Mouse (Mus musculus): ENCODE data around the gene Abca7. TPM values are rescaled to one million over a fixed set of nuclear protein-coding genes. Genes with fewer than 3 reads are reported as not detected.

Gene Abca7
- total and polyA plus RNA-seq, 2 experiments from 2014 or later, result 2.3 to 19.1 TPM

GRCm38 (mm10) chr10:80048834-80049233, 52.5 kb downstream of the Abca7 start:
- no peaks in the 10 kb centered on the region for H3K4me1 ChIP-seq (ENCODE audit: insufficient read depth, low read length)
- H3K4me3 ChIP-seq (ENCODE audit: low read length), result no peak overlapping the region
- WGBS, result 69% methylated on average over 3 of the region's 3 CpGs
- no peak overlapping the region for H3K9ac ChIP-seq (replicated peaks; ENCODE audit: low read length)
- no peak for ATAC-seq
- H3K36me3 ChIP-seq (ENCODE audit: insufficient read depth, low read length), result no peaks in the 10 kb centered on the region
- H3K9me3 ChIP-seq (ENCODE audit: low read length), result no peaks in the 10 kb centered on the region
- no peak for DNase-seq (ENCODE audit: low spot score)
- no peak for TF ChIP-seq CTCF (IDR thresholded peaks at IDR 0.05; ENCODE audit: low read depth)
- no peak overlapping the region for H3K4me2 ChIP-seq (ENCODE audit: low read depth, low read length)
- no peak overlapping the region for H3K27ac ChIP-seq
- no peaks in the 10 kb centered on the region for H3K27me3 ChIP-seq (ENCODE audit: insufficient read depth, low read length)

DNA sequence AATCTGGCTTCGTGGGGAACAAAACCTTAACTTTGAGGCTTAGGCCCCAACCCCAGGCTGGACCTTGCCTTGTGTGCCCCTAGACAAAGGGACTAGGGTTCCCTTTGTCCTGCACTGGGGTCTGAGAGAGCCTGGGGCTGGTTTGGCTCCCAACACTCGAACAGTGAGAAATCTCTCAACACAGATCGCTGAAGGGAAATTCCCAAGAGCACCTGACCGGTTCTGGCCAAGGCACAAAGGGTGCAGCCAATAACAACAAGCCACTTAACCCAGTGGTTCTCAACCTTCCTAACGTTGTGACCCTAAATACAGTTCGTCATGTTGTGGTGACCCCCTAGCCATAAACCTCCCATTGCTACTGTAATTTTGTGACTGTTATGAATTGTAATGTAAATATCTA, 54.0 kb downstream of the Abca7 start:
- Histone ChIP-seq H3K36me3 (ENCODE audit: insufficient read depth, low read length) (no peaks in the 10 kb centered on the region), H3K27me3 (ENCODE audit: insufficient read depth, low read length) (no peaks in the 10 kb centered on the region), H3K4me3 (ENCODE audit: low read length) (no peak overlapping the region), H3K4me1 (ENCODE audit: insufficient read depth, low read length) (peaks cover 3% of the 10 kb centered on the region), H3K9ac (replicated peaks; ENCODE audit: low read length) (no peak overlapping the region), H3K4me2 (ENCODE audit: low read depth, low read length) (no peak overlapping the region), H3K27ac (no peak overlapping the region), H3K9me3 (ENCODE audit: low read length) (no peaks in the 10 kb centered on the region)
- DNase-seq (ENCODE audit: low spot score) (no peak), ATAC-seq (no peak)
- no peak for TF ChIP-seq CTCF (IDR thresholded peaks at IDR 0.05; ENCODE audit: low read depth)
- WGBS, result 21% methylated on average over 6 of the region's 6 CpGs

GRCm38 (mm10) chr10:80050885-80051617, 54.8 kb downstream of the Abca7 start:
- Histone ChIP-seq H3K9ac (replicated peaks; ENCODE audit: low read length) (no peak overlapping the region), H3K4me2 (ENCODE audit: low read depth, low read length) (no peak overlapping the region), H3K4me1 (ENCODE audit: insufficient read depth, low read length) (peaks cover 8% of the 10 kb centered on the region), H3K4me3 (ENCODE audit: low read length) (no peak overlapping the region), H3K9me3 (ENCODE audit: low read length) (no peaks in the 10 kb centered on the region), H3K27me3 (ENCODE audit: insufficient read depth, low read length) (no peaks in the 10 kb centered on the region), H3K36me3 (ENCODE audit: insufficient read depth, low read length) (no peaks in the 10 kb centered on the region), H3K27ac (peak overlapping the region; percentile 2; the same call in 1 of the 2 replicates)
- TF ChIP-seq CTCF (IDR thresholded peaks at IDR 0.05; ENCODE audit: low read depth), result no peak
- WGBS, result 23% methylated on average over 15 of the region's 15 CpGs
- DNase-seq (ENCODE audit: low spot score), result no peak
- no peak for ATAC-seq

DNA sequence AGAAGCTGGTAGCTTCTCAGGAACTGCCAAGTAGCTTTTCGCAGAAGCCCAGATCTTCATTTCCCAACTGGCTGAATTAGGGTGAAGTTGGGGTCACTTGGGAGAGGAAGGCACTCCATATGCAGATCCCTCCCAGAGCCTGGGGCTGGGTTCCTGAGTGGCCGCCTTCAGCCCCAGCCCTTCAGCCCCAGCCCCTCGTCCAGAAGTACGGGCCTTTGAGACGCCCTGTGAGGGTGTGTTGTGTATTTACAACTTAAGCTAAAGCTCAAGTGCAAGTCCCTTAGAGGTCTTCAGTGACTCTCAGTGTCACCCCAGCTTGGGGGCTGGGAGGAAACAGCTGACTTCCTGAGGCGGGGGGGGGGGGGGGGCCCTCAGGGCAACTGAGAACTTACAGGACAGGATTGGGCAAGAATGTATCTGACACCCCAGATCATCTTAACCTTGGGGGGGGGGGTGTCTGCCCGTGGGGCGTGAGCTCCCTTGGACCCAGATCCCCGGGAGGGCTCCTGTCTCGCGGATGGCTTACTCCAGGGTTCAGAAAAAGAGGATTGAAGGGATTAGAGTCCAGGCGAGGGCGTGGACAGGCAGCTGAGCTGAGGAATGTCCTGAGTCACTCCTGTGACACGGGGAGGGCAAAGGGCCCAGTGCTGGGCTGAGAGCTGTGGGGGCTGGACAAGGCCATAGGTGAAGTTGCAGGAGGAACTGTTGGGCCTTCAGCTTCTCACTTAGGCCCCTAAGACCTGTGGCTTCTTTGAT, 55.5 kb downstream of the Abca7 start:
- Histone ChIP-seq H3K9me3 (ENCODE audit: low read length) (no peaks in the 10 kb centered on the region), H3K4me2 (ENCODE audit: low read depth, low read length) (no peak overlapping the region), H3K4me3 (ENCODE audit: low read length) (no peak overlapping the region), H3K9ac (replicated peaks; ENCODE audit: low read length) (no peak overlapping the region), H3K27ac (peak overlapping the region; percentile 2; the same call in 1 of the 2 replicates), H3K4me1 (ENCODE audit: insufficient read depth, low read length) (peaks cover 8% of the 10 kb centered on the region), H3K36me3 (ENCODE audit: insufficient read depth, low read length) (peaks cover 6% of the 10 kb centered on the region; the same call in 1 of the 2 replicates), H3K27me3 (ENCODE audit: insufficient read depth, low read length) (no peaks in the 10 kb centered on the region)
- ATAC-seq, result no peak
- no peak for DNase-seq (ENCODE audit: low spot score)
- WGBS, result 45% methylated on average over 13 of the region's 14 CpGs
- TF ChIP-seq CTCF (IDR thresholded peaks at IDR 0.05; ENCODE audit: low read depth), result no peak

GRCm38 (mm10) chr10:80052374-80052764, 56.1 kb downstream of the Abca7 start:
- no peak for TF ChIP-seq CTCF (IDR thresholded peaks at IDR 0.05; ENCODE audit: low read depth)
- ATAC-seq (no peak), DNase-seq (ENCODE audit: low spot score) (no peak)
- no peak overlapping the region for H3K9ac ChIP-seq (replicated peaks; ENCODE audit: low read length)
- no peaks in the 10 kb centered on the region for H3K27me3 ChIP-seq (ENCODE audit: insufficient read depth, low read length)
- H3K4me3 ChIP-seq (ENCODE audit: low read length), result no peak overlapping the region
- H3K36me3 ChIP-seq (ENCODE audit: insufficient read depth, low read length), result peaks cover 10% of the 10 kb centered on the region
- H3K27ac ChIP-seq, result no peak overlapping the region
- 82% methylated on average over 5 of the region's 5 CpGs for WGBS
- peaks cover 8% of the 10 kb centered on the region for H3K4me1 ChIP-seq (ENCODE audit: insufficient read depth, low read length)
- H3K9me3 ChIP-seq (ENCODE audit: low read length), result no peaks in the 10 kb centered on the region
- no peak overlapping the region for H3K4me2 ChIP-seq (ENCODE audit: low read depth, low read length)

GRCm38 (mm10) chr10:80053259-80053780, 57.0 kb downstream of the Abca7 start:
- peak overlapping the region; percentile 96 for H3K27ac ChIP-seq
- H3K27me3 ChIP-seq (ENCODE audit: insufficient read depth, low read length), result no peaks in the 10 kb centered on the region
- peak; percentile 100 for DNase-seq (ENCODE audit: low spot score)
- TF ChIP-seq CTCF (IDR thresholded peaks at IDR 0.05; ENCODE audit: low read depth), result no peak
- H3K9ac ChIP-seq (replicated peaks; ENCODE audit: low read length), result peak overlapping the region; percentile 74
- peaks cover 8% of the 10 kb centered on the region for H3K4me1 ChIP-seq (ENCODE audit: insufficient read depth, low read length)
- peak; percentile 96 for ATAC-seq
- H3K36me3 ChIP-seq (ENCODE audit: insufficient read depth, low read length), result peaks cover 19% of the 10 kb centered on the region
- H3K9me3 ChIP-seq (ENCODE audit: low read length), result no peaks in the 10 kb centered on the region
- H3K4me2 ChIP-seq (ENCODE audit: low read depth, low read length), result peak overlapping the region; percentile 76
- WGBS, result 1% methylated on average over 47 of the region's 47 CpGs
- H3K4me3 ChIP-seq (ENCODE audit: low read length), result peak overlapping the region; percentile 52

Data from hindbrain, postnatal 0 days (tissue).